In genomic region chr17:45505941-45506465, GRCm38 (mm10) we compare ENCODE assay signal across 10 mouse cellular contexts. TPM values are rescaled to one million over a fixed set of nuclear protein-coding genes. Genes with fewer than 3 reads are reported as not detected.
DNase-seq lines count a peak whose midpoint lies in the region; ATAC-seq and TF ChIP-seq lines count a peak whose summit lies in the region.
"Had no signal": no experiment of that assay in that cellular context is flagged by ENCODE, and none has a peak within 500 bp of the region (broad histone marks: within the 10 kb centered on the region; RNA-seq: fewer than 3 reads in every experiment).

No protein-coding gene starts in this region.

- DNase-seq in cerebellum, adult 8-10 months = peak; percentile 30
- no peak for DNase-seq in cerebellum, adult 2 months
- no peak for DNase-seq in liver, embryonic 13.5 days
- DNase-seq in liver, embryonic 11.5 days (ENCODE audit: low spot score) = no peak
- DNase-seq in embryonic facial prominence, embryonic 14.5 days (ENCODE audit: low spot score) = no peak
- no peak for DNase-seq in gastrocnemius, adult 8-10 months (ENCODE audit: low spot score in 2 of 2)

- peaks cover 22% of the 10 kb centered on the region for H3K36me3 ChIP-seq in liver, embryonic 13.5 days
- H3K36me3 ChIP-seq in liver, embryonic 11.5 days (ENCODE audit: control insufficient read depth, insufficient read depth, low read length) = peaks cover 4% of the 10 kb centered on the region; the same call in 1 of the 2 replicates
- H3K36me3 ChIP-seq in embryonic facial prominence, embryonic 14.5 days (ENCODE audit: control insufficient read depth, insufficient read depth, low read length) = peaks cover 18% of the 10 kb centered on the region; the same call in 1 of the 2 replicates
- H3K36me3 ChIP-seq in midbrain, embryonic 12.5 days = peaks cover 21% of the 10 kb centered on the region

- TF ChIP-seq POLR2A in cerebellum, adult 2 months (IDR thresholded peaks at IDR 0.05; ENCODE audit: borderline replicate concordance, insufficient read depth, low read length) = no peak

- H3K4me1 ChIP-seq in cerebellum, adult 2 months (ENCODE audit: control insufficient read depth, insufficient read depth, low read length) = peaks cover 7% of the 10 kb centered on the region
- peaks cover 15% of the 10 kb centered on the region for H3K4me1 ChIP-seq in liver, embryonic 13.5 days (replicated peaks)
- H3K4me1 ChIP-seq in liver, embryonic 11.5 days (replicated peaks; ENCODE audit: control insufficient read depth, insufficient read depth, low read length) = peaks cover 6% of the 10 kb centered on the region; the same call in 1 of the 2 replicates
- peaks cover 5% of the 10 kb centered on the region; the same call in 1 of the 2 replicates for H3K4me1 ChIP-seq in embryonic facial prominence, embryonic 14.5 days (ENCODE audit: control insufficient read depth, insufficient read depth, low read length)
- H3K4me1 ChIP-seq in midbrain, embryonic 12.5 days = peaks cover 9% of the 10 kb centered on the region

- no peak for ATAC-seq in liver, embryonic 13.5 days (ENCODE audit: low read depth)
- ATAC-seq in liver, embryonic 11.5 days (replicated peaks; ENCODE audit: low FRiP score) = no peak
- ATAC-seq in embryonic facial prominence, embryonic 14.5 days (ENCODE audit: low read depth) = no peak
- peak; percentile 39 for ATAC-seq in midbrain, embryonic 12.5 days (ENCODE audit: low FRiP score, low read depth)
- no peak for ATAC-seq in erythroid progenitor cell, adult 5-6 weeks (replicated peaks; ENCODE audit: low FRiP score, poor library complexity, severe bottlenecking)

- no peak for TF ChIP-seq CTCF in cerebellum, adult 2 months (IDR thresholded peaks at IDR 0.05; ENCODE audit: borderline replicate concordance, insufficient read depth, low read depth, low read length)

- no peak overlapping the region for H3K4me3 ChIP-seq in cerebellum, adult 2 months (replicated peaks; ENCODE audit: insufficient read depth, low read depth, low read length)
- no peak overlapping the region for H3K4me3 ChIP-seq in liver, embryonic 13.5 days (replicated peaks)
- no peak overlapping the region for H3K4me3 ChIP-seq in liver, embryonic 11.5 days (ENCODE audit: low read depth, low read length)
- no peak overlapping the region for H3K4me3 ChIP-seq in embryonic facial prominence, embryonic 14.5 days (ENCODE audit: low read depth, low read length)
- no peak overlapping the region; the same call in 1 of the 2 replicates for H3K4me3 ChIP-seq in midbrain, embryonic 12.5 days

- no peaks in the 10 kb centered on the region for H3K27me3 ChIP-seq in cerebellum, adult 2 months (ENCODE audit: control insufficient read depth, insufficient read depth, low read length)
- no peaks in the 10 kb centered on the region for H3K27me3 ChIP-seq in liver, embryonic 13.5 days
- H3K27me3 ChIP-seq in liver, embryonic 11.5 days (replicated peaks; ENCODE audit: control insufficient read depth, insufficient read depth, low read length) = no peaks in the 10 kb centered on the region
- H3K27me3 ChIP-seq in embryonic facial prominence, embryonic 14.5 days (replicated peaks; ENCODE audit: control insufficient read depth, insufficient read depth, low read length) = no peaks in the 10 kb centered on the region
- 0 out of 2 replicates have a peak, but pooled peaks cover 5% of the 10 kb centered on the region for H3K27me3 ChIP-seq in midbrain, embryonic 12.5 days

- H3K27ac ChIP-seq in cerebellum, adult 2 months (ENCODE audit: insufficient read depth, low read length) = no peak overlapping the region
- no peak overlapping the region for H3K27ac ChIP-seq in liver, embryonic 13.5 days
- H3K27ac ChIP-seq in liver, embryonic 11.5 days (ENCODE audit: low read depth, low read length) = no peak overlapping the region
- no peak overlapping the region for H3K27ac ChIP-seq in embryonic facial prominence, embryonic 14.5 days (replicated peaks; ENCODE audit: low read depth, low read length)
- no peak overlapping the region for H3K27ac ChIP-seq in midbrain, embryonic 12.5 days (replicated peaks)

- WGBS in cerebellum, adult 2 months = 22% methylated on average over 6 of the region's 6 CpGs
- 65% methylated on average over 6 of the region's 6 CpGs for WGBS in liver, embryonic 13.5 days (ENCODE audit: insufficient replicate concordance)
- 72% methylated on average over 6 of the region's 6 CpGs for WGBS in liver, embryonic 11.5 days
- WGBS in embryonic facial prominence, embryonic 14.5 days = 66% methylated on average over 6 of the region's 6 CpGs
- WGBS in midbrain, embryonic 12.5 days = 79% methylated on average over 6 of the region's 6 CpGs

- no peaks in the 10 kb centered on the region for H3K9me3 ChIP-seq in liver, embryonic 13.5 days (replicated peaks)
- no peaks in the 10 kb centered on the region for H3K9me3 ChIP-seq in liver, embryonic 11.5 days (ENCODE audit: control insufficient read depth, low read length)
- no peaks in the 10 kb centered on the region for H3K9me3 ChIP-seq in embryonic facial prominence, embryonic 14.5 days (ENCODE audit: control insufficient read depth, low read length)
- H3K9me3 ChIP-seq in midbrain, embryonic 12.5 days = no peaks in the 10 kb centered on the region

- H3K4me2 ChIP-seq in liver, embryonic 13.5 days = peak overlapping the region; percentile 55; the same call in 1 of the 2 replicates
- no peak overlapping the region; the same call in 1 of the 2 replicates for H3K4me2 ChIP-seq in liver, embryonic 11.5 days
- peak overlapping the region; percentile 27 for H3K4me2 ChIP-seq in embryonic facial prominence, embryonic 14.5 days (ENCODE audit: low read depth, low read length)
- 0 out of 2 replicates have a peak overlapping the region, but pooled peaks have one; percentile 49 for H3K4me2 ChIP-seq in midbrain, embryonic 12.5 days (replicated peaks)

- H3K9ac ChIP-seq in liver, embryonic 13.5 days = no peak overlapping the region
- H3K9ac ChIP-seq in liver, embryonic 11.5 days (ENCODE audit: low read depth, low read length) = no peak overlapping the region
- 0 out of 2 replicates have a peak overlapping the region, but pooled peaks have one; percentile 79 for H3K9ac ChIP-seq in embryonic facial prominence, embryonic 14.5 days (ENCODE audit: low read depth, low read length)
- no peak overlapping the region; the same call in 1 of the 2 replicates for H3K9ac ChIP-seq in midbrain, embryonic 12.5 days (replicated peaks)

RNA-seq across cellular contexts. Expression of gene Aars2, which starts 0.6 kb away (rescaled TPM):
- polyA plus RNA-seq in cerebellum, adult 2 months (2012; rRNA removed) = 43.9 and 44.3 TPM in 2 replicates
- polyA plus RNA-seq in liver, embryonic 13.5 days (2015; fragmentation: Nextera tagmentation; extraction: Ambion mirVana) = 8.6 and 9.4 TPM in 2 replicates
- 19.4 and 19.7 TPM in 2 replicates for polyA plus RNA-seq in liver, embryonic 11.5 days (2014; fragmentation: Nextera tagmentation; extraction: Ambion mirVana)
- polyA plus RNA-seq in embryonic facial prominence, embryonic 14.5 days (2014; fragmentation: Nextera tagmentation; extraction: Ambion mirVana) = 12.5 and 14.5 TPM in 2 replicates
- 24.2 and 24.9 TPM in 2 replicates for polyA plus RNA-seq in midbrain, embryonic 12.5 days (2016; fragmentation: Nextera tagmentation; extraction: Ambion mirVana)
- total RNA-seq in erythroid progenitor cell, adult 5-6 weeks (2015; ENCODE audit: low replicate concordance) = 0.42 and 1.1 TPM in 2 replicates
- 0.76 and 0.77 TPM in 2 replicates for total RNA-seq in erythroid progenitor cell, adult 5-6 weeks (2017; ENCODE audit: low replicate concordance)
- total RNA-seq in gastrocnemius, adult 8-10 months (2022) = 10 to 100 TPM; 13.6 to 15.4 (median 14.2) TPM

RNA-seq across cellular contexts. Expression of gene Tcte1, which starts 17.2 kb away (rescaled TPM):
- polyA plus RNA-seq in cerebellum, adult 2 months (2012; rRNA removed) = 0.61 and 0.74 TPM in 2 replicates
- polyA plus RNA-seq in liver, embryonic 13.5 days (2015; fragmentation: Nextera tagmentation; extraction: Ambion mirVana) = not detected in 2 replicates
- polyA plus RNA-seq in liver, embryonic 11.5 days (2014; fragmentation: Nextera tagmentation; extraction: Ambion mirVana) = 0.14 and 0.23 TPM in 2 replicates
- 0.93 and 2.7 TPM in 2 replicates for polyA plus RNA-seq in embryonic facial prominence, embryonic 14.5 days (2014; fragmentation: Nextera tagmentation; extraction: Ambion mirVana)
- polyA plus RNA-seq in midbrain, embryonic 12.5 days (2016; fragmentation: Nextera tagmentation; extraction: Ambion mirVana) = 0.71 and 1.8 TPM in 2 replicates
- not detected in 2 replicates for total RNA-seq in erythroid progenitor cell, adult 5-6 weeks (2015; ENCODE audit: low replicate concordance)
- not detected in 2 replicates for total RNA-seq in erythroid progenitor cell, adult 5-6 weeks (2017; ENCODE audit: low replicate concordance)
- total RNA-seq in gastrocnemius, adult 8-10 months (2022) = not detected
- total RNA-seq: adrenal gland, adult 8-10 months had no signal
- polyA plus RNA-seq: liver, embryonic 16.5 days had no signal

RNA-seq across cellular contexts. Expression of gene Spats1, which starts 30.8 kb away (rescaled TPM):
- 2.6 TPM in 2 replicates for polyA plus RNA-seq in cerebellum, adult 2 months (2012; rRNA removed)
- polyA plus RNA-seq in liver, embryonic 13.5 days (2015; fragmentation: Nextera tagmentation; extraction: Ambion mirVana) = 0.06 and 0.18 TPM in 2 replicates
- 0.14 and 0.40 TPM in 2 replicates for polyA plus RNA-seq in liver, embryonic 11.5 days (2014; fragmentation: Nextera tagmentation; extraction: Ambion mirVana)
- 0.46 and 0.95 TPM in 2 replicates for polyA plus RNA-seq in embryonic facial prominence, embryonic 14.5 days (2014; fragmentation: Nextera tagmentation; extraction: Ambion mirVana)
- 0.85 and 1.0 TPM in 2 replicates for polyA plus RNA-seq in midbrain, embryonic 12.5 days (2016; fragmentation: Nextera tagmentation; extraction: Ambion mirVana)
- total RNA-seq in erythroid progenitor cell, adult 5-6 weeks (2015; ENCODE audit: low replicate concordance) = not detected in 2 replicates
- not detected in 2 replicates for total RNA-seq in erythroid progenitor cell, adult 5-6 weeks (2017; ENCODE audit: low replicate concordance)
- total RNA-seq in gastrocnemius, adult 8-10 months (2022) = not detected

RNA-seq across cellular contexts. Expression of gene Tmem151b, which starts 43.5 kb away (rescaled TPM):
- 125 and 130 TPM in 2 replicates for polyA plus RNA-seq in cerebellum, adult 2 months (2012; rRNA removed)
- polyA plus RNA-seq in liver, embryonic 13.5 days (2015; fragmentation: Nextera tagmentation; extraction: Ambion mirVana) = 0.14 and 0.17 TPM in 2 replicates
- polyA plus RNA-seq in liver, embryonic 11.5 days (2014; fragmentation: Nextera tagmentation; extraction: Ambion mirVana) = 1.2 and 1.4 TPM in 2 replicates
- 1.7 and 2.8 TPM in 2 replicates for polyA plus RNA-seq in embryonic facial prominence, embryonic 14.5 days (2014; fragmentation: Nextera tagmentation; extraction: Ambion mirVana)
- 12.6 and 13.5 TPM in 2 replicates for polyA plus RNA-seq in midbrain, embryonic 12.5 days (2016; fragmentation: Nextera tagmentation; extraction: Ambion mirVana)
- not detected in 2 replicates for total RNA-seq in erythroid progenitor cell, adult 5-6 weeks (2015; ENCODE audit: low replicate concordance)
- total RNA-seq in erythroid progenitor cell, adult 5-6 weeks (2017; ENCODE audit: low replicate concordance) = not detected in 2 replicates
- not detected for total RNA-seq in gastrocnemius, adult 8-10 months (2022)

RNA-seq across cellular contexts. Expression of gene Nfkbie, which starts 49.5 kb away (rescaled TPM):
- 12.5 and 13.5 TPM in 2 replicates for polyA plus RNA-seq in cerebellum, adult 2 months (2012; rRNA removed)
- 1.4 and 1.6 TPM in 2 replicates for polyA plus RNA-seq in liver, embryonic 13.5 days (2015; fragmentation: Nextera tagmentation; extraction: Ambion mirVana)
- polyA plus RNA-seq in liver, embryonic 11.5 days (2014; fragmentation: Nextera tagmentation; extraction: Ambion mirVana) = 2.5 and 3.0 TPM in 2 replicates
- polyA plus RNA-seq in embryonic facial prominence, embryonic 14.5 days (2014; fragmentation: Nextera tagmentation; extraction: Ambion mirVana) = 4.3 and 4.7 TPM in 2 replicates
- polyA plus RNA-seq in midbrain, embryonic 12.5 days (2016; fragmentation: Nextera tagmentation; extraction: Ambion mirVana) = 6.8 and 7.9 TPM in 2 replicates
- 2.1 and 2.9 TPM in 2 replicates for total RNA-seq in erythroid progenitor cell, adult 5-6 weeks (2015; ENCODE audit: low replicate concordance)
- 1.7 and 3.6 TPM in 2 replicates for total RNA-seq in erythroid progenitor cell, adult 5-6 weeks (2017; ENCODE audit: low replicate concordance)
- total RNA-seq in gastrocnemius, adult 8-10 months (2022) = under 1 TPM; 0.27 to 0.56 (median 0.34) TPM
